Mouse (Mus musculus): Measurements from ENCODE around the gene Gm5286.
"Not testable (repeated sequence)": the region's sequence is repeated elsewhere in the genome, so short reads cannot be mapped to it uniquely, and the experiment has no call there.

Gm5286 gene

DNA sequence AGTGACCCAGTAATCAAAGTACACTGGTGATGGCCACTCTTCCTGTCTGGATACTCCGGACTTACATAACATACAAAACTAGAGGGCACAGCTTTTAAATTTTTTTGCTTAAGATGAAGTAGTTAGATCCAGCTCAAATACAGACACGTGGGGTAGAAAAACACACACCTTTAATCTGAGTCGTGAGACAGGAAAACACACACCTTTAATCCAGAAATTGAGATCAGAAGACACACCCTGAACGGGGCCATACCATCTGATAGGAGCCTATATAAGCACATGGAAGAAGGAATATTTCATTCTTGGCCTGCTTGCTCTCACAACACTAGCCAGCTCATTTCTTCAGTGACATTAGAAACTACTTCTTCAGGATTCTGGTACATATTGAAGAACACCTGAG is at the start of gene Gm5286:
Gene Gm5286, plus strand, starts transcription at position 301 of the 400 bp plus-strand sequence.
- not testable (repeated sequence) for DNase-seq

DNA sequence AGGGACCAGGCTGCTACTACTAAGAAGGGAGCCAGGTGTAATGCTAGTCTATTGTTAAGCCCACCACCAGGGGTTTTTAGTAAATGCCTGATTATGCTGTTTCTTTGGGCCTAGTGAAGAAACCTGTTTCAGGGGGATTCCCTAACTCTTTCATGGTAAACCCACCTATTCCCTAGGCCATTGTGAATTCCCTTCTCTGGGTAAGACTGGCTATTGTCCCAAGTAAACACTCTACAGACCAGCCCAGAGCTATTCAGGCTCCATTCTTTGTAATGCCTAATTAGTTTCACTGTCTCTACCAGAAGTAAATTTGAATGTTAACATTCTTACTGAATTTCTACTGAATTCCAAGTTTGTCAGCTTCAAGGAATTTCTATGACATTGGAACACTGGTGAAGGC is 29.2 kb upstream of the Gm5286 start:
- not testable (repeated sequence) for DNase-seq

DNA sequence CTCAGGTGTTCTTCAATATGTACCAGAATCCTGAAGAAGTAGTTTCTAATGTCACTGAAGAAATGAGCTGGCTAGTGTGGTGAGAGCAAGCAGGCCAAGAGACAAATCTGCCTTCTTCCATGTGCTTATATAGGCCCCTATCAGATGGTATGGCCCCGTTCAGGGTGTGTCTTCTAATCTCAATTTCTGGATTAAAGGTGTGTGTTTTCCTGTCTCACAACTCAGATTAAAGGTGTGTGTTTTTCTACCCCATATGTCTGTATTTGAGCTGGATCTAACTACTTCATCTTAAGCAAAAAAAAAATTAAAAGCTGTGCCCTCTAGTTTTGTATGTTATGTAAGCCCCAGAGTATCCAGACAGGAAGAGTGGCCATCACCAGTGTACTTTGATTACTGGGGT is 18.4 kb upstream of the Gm5286 start, which contains the start of gene Gm10696:
Gene Gm10696, minus strand, starts transcription at position 101 of the 400 bp plus-strand sequence.
- not testable (repeated sequence) for DNase-seq
